Mouse (Mus musculus): ENCODE measurements around the gene Rhox4b.
"Not testable (repeated sequence)": the region's sequence is repeated elsewhere in the genome, so short reads cannot be mapped to it uniquely, and the experiment has no call there.

Gene Rhox4b

DNA sequence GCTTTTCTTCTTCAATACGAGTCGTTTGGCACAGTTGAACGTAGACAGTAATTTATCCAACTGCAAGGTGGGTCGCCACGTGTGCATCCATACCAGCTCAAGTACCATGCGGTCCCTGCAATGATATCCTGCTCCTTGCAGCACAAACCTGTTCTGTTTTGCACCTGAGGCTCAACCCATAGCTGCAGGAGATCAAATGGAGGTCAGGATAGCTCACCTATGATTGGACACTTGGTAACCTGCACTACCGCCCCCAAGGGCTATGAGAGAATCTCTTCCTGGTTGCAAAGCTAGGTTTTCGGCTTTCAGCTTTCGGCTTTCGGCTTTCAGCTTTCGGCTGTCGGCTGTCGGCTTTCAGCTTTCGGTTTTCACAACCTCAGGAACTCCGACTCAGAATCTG lies at the start of gene Rhox4b:
Gene Rhox4b (plus strand): TSS at position 301 of the 400 bp plus-strand sequence.
- in situ Hi-C loops (cut with MboI; ENCODE audit: low pct_unique_long_range_greater_than_20kb in 1 of 2, low sequenced_read_pairs in 2 of 2, unreplicated experiment in 1 of 2) = not testable (repeated sequence)

DNA sequence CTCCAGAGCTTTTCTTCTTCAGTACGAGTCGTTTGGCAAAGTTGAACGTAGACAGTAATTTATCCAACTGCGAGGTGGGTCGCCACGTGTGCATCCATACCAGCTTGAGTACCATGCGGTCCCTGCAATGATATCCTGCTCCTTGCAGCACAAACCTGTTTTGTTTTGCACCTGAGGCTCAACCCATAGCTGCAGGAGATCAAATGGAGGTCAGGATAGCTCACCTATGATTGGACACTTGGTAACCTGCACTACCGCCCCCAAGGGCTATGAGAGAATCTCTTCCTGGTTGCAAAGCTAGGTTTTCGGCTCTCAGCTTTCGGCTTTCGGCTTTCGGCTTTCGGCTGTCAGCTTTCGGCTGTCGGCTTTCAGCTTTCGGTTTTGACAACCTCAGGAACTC lies 41.7 kb upstream of the Rhox4b start, which contains the start of gene Rhox4a2:
Gene Rhox4a2 (plus strand): TSS at position 301 of the 400 bp plus-strand sequence.
- in situ Hi-C loops (cut with MboI; ENCODE audit: low pct_unique_long_range_greater_than_20kb in 1 of 2, low sequenced_read_pairs in 2 of 2, unreplicated experiment in 1 of 2) = not testable (repeated sequence)

- in situ Hi-C loops (cut with MboI; ENCODE audit: low pct_unique_long_range_greater_than_20kb in 1 of 2, low sequenced_read_pairs in 2 of 2, unreplicated experiment in 1 of 2) = not testable (repeated sequence)
These were observed 20.5 kb upstream of the Rhox4b start, which contains the start of gene Rhox2b for GRCm38 (mm10) chrX:37411767-37412166. Gene Rhox2b (plus strand): TSS chrX:37412067.

- in situ Hi-C loops (cut with MboI; ENCODE audit: low pct_unique_long_range_greater_than_20kb in 1 of 2, low sequenced_read_pairs in 2 of 2, unreplicated experiment in 1 of 2) = not testable (repeated sequence)
These were observed 21.1 kb downstream of the Rhox4b start, which contains the start of gene Rhox2c for GRCm38 (mm10) chrX:37453380-37453779. Gene Rhox2c (plus strand): TSS chrX:37453680.

- in situ Hi-C loops (cut with MboI; ENCODE audit: low pct_unique_long_range_greater_than_20kb in 1 of 2, low sequenced_read_pairs in 2 of 2, unreplicated experiment in 1 of 2) = not testable (repeated sequence)
These were observed 26.0 kb downstream of the Rhox4b start, which contains the start of gene Rhox3c for GRCm38 (mm10) chrX:37458285-37458684. Gene Rhox3c (plus strand): TSS chrX:37458585.

DNA sequence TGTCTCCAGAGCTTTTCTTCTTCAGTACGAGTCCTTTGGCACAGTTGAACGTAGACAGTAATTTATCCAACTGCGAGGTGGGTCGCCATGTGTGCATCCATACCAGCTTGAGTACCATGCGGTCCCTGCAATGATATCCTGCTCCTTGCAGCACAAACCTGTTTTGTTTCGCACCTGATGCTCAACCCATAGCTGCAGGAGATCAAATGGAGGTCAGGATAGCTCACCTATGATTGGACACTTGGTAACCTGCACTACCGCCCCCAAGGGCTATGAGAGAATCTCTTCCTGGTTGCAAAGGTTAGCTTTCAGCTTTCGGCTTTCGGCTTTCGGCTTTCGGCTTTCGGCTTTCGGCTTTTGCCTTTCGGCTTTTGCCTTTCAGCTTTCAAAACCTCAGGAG lies 47.7 kb downstream of the Rhox4b start, which contains the start of gene Rhox4c:
Gene Rhox4c (plus strand): TSS at position 301 of the 400 bp plus-strand sequence.
- in situ Hi-C loops (cut with MboI; ENCODE audit: low pct_unique_long_range_greater_than_20kb in 1 of 2, low sequenced_read_pairs in 2 of 2, unreplicated experiment in 1 of 2) = not testable (repeated sequence)
